ENCODE assay signal across 9 mouse cellular contexts in genomic region chr5:139270806-139271521, GRCm38 (mm10). TPM values are rescaled to one million over a fixed set of nuclear protein-coding genes. Genes with fewer than 3 reads are reported as not detected.
DNase-seq lines count a peak whose midpoint lies in the region; ATAC-seq lines count a peak whose summit lies in the region.
"Had no signal": no experiment of that assay in that cellular context is flagged by ENCODE, and none has a peak within 500 bp of the region (broad histone marks: within the 10 kb centered on the region; RNA-seq: fewer than 3 reads in every experiment).

No protein-coding gene starts in this region.

- H3K27ac ChIP-seq in hindbrain, embryonic 10.5 days, result peak overlapping the region; percentile 68
- H3K27ac ChIP-seq in hindbrain, embryonic 11.5 days (ENCODE audit: low read depth, low read length), result no peak overlapping the region
- H3K27ac ChIP-seq in hindbrain, embryonic 15.5 days (replicated peaks), result 0 out of 2 replicates have a peak overlapping the region, but pooled peaks have one; percentile 10
- peak overlapping the region; percentile 61; the same call in 1 of the 2 replicates for H3K27ac ChIP-seq in stomach, embryonic 15.5 days
- H3K27ac ChIP-seq: limb, embryonic 12.5 days had no signal

- H3K36me3 ChIP-seq in hindbrain, embryonic 10.5 days, result peaks cover 36% of the 10 kb centered on the region
- peaks cover 10% of the 10 kb centered on the region for H3K36me3 ChIP-seq in hindbrain, embryonic 11.5 days (ENCODE audit: control insufficient read depth, insufficient read depth, low read length)
- peaks cover 31% of the 10 kb centered on the region for H3K36me3 ChIP-seq in hindbrain, embryonic 15.5 days
- H3K36me3 ChIP-seq in stomach, embryonic 15.5 days, result peaks cover 30% of the 10 kb centered on the region

- no peak for ATAC-seq in hindbrain, embryonic 11.5 days (ENCODE audit: low FRiP score)
- no peak for ATAC-seq in hindbrain, embryonic 15.5 days (ENCODE audit: low FRiP score, low read depth)
- no peak for ATAC-seq in stomach, embryonic 15.5 days (ENCODE audit: insufficient read depth, low FRiP score, low read depth)

- H3K4me2 ChIP-seq in hindbrain, embryonic 11.5 days (replicated peaks; ENCODE audit: low read depth, low read length), result no peak overlapping the region
- H3K4me2 ChIP-seq in hindbrain, embryonic 15.5 days, result no peak overlapping the region
- no peak overlapping the region for H3K4me2 ChIP-seq in stomach, embryonic 15.5 days
- H3K4me2 ChIP-seq: limb, embryonic 12.5 days had no signal

- no peak for DNase-seq in hindbrain, embryonic 10.5 days (ENCODE audit: low spot score)
- DNase-seq in hindbrain, embryonic 11.5 days (ENCODE audit: low spot score), result no peak
- peak; percentile 20 for DNase-seq in ovary, postnatal 36 days (ENCODE audit: low spot score)
- DNase-seq in ovary, postnatal 14 days (ENCODE audit: low spot score), result no peak
- DNase-seq in embryo, embryonic 10 days (ENCODE audit: low spot score), result no peak
- DNase-seq in testis, postnatal 14 days (ENCODE audit: low spot score), result no peak

- peaks cover 30% of the 10 kb centered on the region for H3K4me1 ChIP-seq in hindbrain, embryonic 10.5 days (replicated peaks)
- peaks cover 3% of the 10 kb centered on the region for H3K4me1 ChIP-seq in hindbrain, embryonic 11.5 days (replicated peaks; ENCODE audit: control insufficient read depth, insufficient read depth, low read length)
- H3K4me1 ChIP-seq in hindbrain, embryonic 15.5 days (replicated peaks), result no peaks in the 10 kb centered on the region
- H3K4me1 ChIP-seq in stomach, embryonic 15.5 days, result peaks cover 11% of the 10 kb centered on the region; the same call in 1 of the 2 replicates

- H3K9me3 ChIP-seq in hindbrain, embryonic 10.5 days, result no peaks in the 10 kb centered on the region
- H3K9me3 ChIP-seq in hindbrain, embryonic 11.5 days (ENCODE audit: control insufficient read depth, low read length), result no peaks in the 10 kb centered on the region
- no peaks in the 10 kb centered on the region for H3K9me3 ChIP-seq in hindbrain, embryonic 15.5 days
- no peaks in the 10 kb centered on the region for H3K9me3 ChIP-seq in stomach, embryonic 15.5 days
- H3K9me3 ChIP-seq: limb, embryonic 12.5 days had no signal

- H3K4me3 ChIP-seq in hindbrain, embryonic 10.5 days, result no peak overlapping the region
- H3K4me3 ChIP-seq in hindbrain, embryonic 11.5 days (ENCODE audit: low read depth, low read length), result no peak overlapping the region
- no peak overlapping the region for H3K4me3 ChIP-seq in hindbrain, embryonic 15.5 days
- H3K4me3 ChIP-seq in stomach, embryonic 15.5 days (replicated peaks), result no peak overlapping the region
- H3K4me3 ChIP-seq: limb, embryonic 12.5 days had no signal

- whole genome bisulfite sequencing in hindbrain, embryonic 10.5 days, result 71% methylated on average over 16 of the region's 16 CpGs
- 73% methylated on average over 16 of the region's 16 CpGs for WGBS in hindbrain, embryonic 11.5 days
- 57% methylated on average over 16 of the region's 16 CpGs for WGBS in hindbrain, embryonic 15.5 days
- 59% methylated on average over 16 of the region's 16 CpGs for WGBS in stomach, embryonic 15.5 days

- no peak overlapping the region for H3K9ac ChIP-seq in hindbrain, embryonic 11.5 days (ENCODE audit: low read depth, low read length)
- no peak overlapping the region for H3K9ac ChIP-seq in hindbrain, embryonic 15.5 days
- no peak overlapping the region for H3K9ac ChIP-seq in stomach, embryonic 15.5 days
- H3K9ac ChIP-seq: limb, embryonic 12.5 days had no signal

- no peaks in the 10 kb centered on the region for H3K27me3 ChIP-seq in hindbrain, embryonic 10.5 days (ENCODE audit: insufficient read depth, poor library complexity, severe bottlenecking)
- H3K27me3 ChIP-seq in hindbrain, embryonic 11.5 days (ENCODE audit: control insufficient read depth, insufficient read depth, low read length), result no peaks in the 10 kb centered on the region
- H3K27me3 ChIP-seq in hindbrain, embryonic 15.5 days, result no peaks in the 10 kb centered on the region
- H3K27me3 ChIP-seq in stomach, embryonic 15.5 days (replicated peaks), result no peaks in the 10 kb centered on the region
- H3K27me3 ChIP-seq: limb, embryonic 12.5 days had no signal

RNA-seq across cellular contexts. Expression of gene Get4, which starts 18.8 kb away (rescaled TPM):
- 171 and 185 TPM in 2 replicates for polyA plus RNA-seq in hindbrain, embryonic 10.5 days (2016; fragmentation: Nextera tagmentation; extraction: Ambion mirVana)
- polyA plus RNA-seq in hindbrain, embryonic 11.5 days (2014; fragmentation: Nextera tagmentation; extraction: Ambion mirVana), result 112 and 121 TPM in 2 replicates
- polyA plus RNA-seq in hindbrain, embryonic 15.5 days (2015; fragmentation: Nextera tagmentation; extraction: Ambion mirVana), result 123 and 126 TPM in 2 replicates
- polyA plus RNA-seq in stomach, embryonic 15.5 days (2015; fragmentation: Nextera tagmentation; extraction: Ambion mirVana), result 142 and 144 TPM in 2 replicates

RNA-seq across cellular contexts. Expression of gene Adap1, which starts 54.5 kb away (rescaled TPM):
- polyA plus RNA-seq in hindbrain, embryonic 10.5 days (2016; fragmentation: Nextera tagmentation; extraction: Ambion mirVana), result 0.65 and 1.5 TPM in 2 replicates
- polyA plus RNA-seq in hindbrain, embryonic 11.5 days (2014; fragmentation: Nextera tagmentation; extraction: Ambion mirVana), result 2.1 and 4.0 TPM in 2 replicates
- polyA plus RNA-seq in hindbrain, embryonic 15.5 days (2015; fragmentation: Nextera tagmentation; extraction: Ambion mirVana), result 124 and 132 TPM in 2 replicates
- polyA plus RNA-seq in stomach, embryonic 15.5 days (2015; fragmentation: Nextera tagmentation; extraction: Ambion mirVana), result 12.3 and 13.0 TPM in 2 replicates
